Mouse (Mus musculus) stomach, postnatal 0 days (tissue): ENCODE measurements around the gene Sat2. TPM values are rescaled to one million over a fixed set of nuclear protein-coding genes. Genes with fewer than 3 reads are reported as not detected.
A peak's percentile ranks its signal among the peaks of the same experiment; 100 is the strongest.

Source experiments
- ATAC-seq: fragments of 200-750 bp; cut with Nextera tagmentation; 2 replicates; pipeline ENCODE4 v1.8.0; 2017; ENCODE audit not compliant: low FRiP score, low TSS enrichment
- DNase-seq: peaks from one replicate; pipeline ENCODE4 v3.0.0-alpha.2; 2016; ENCODE audit warnings: low spot score
- H3K27ac ChIP-seq: fragments of 300-500 bp; sonication (generic); replicated peaks from 2 replicates; pipeline ENCODE4 v1.5.1; 2014; ENCODE audit warnings: mild to moderate bottlenecking, control low read depth
- H3K27me3 ChIP-seq: fragments of 300-500 bp; sonication (generic); 2 replicates; pipeline ENCODE4 v1.6.1; 2014; ENCODE audit warnings: low read length; ENCODE audit not compliant: control insufficient read depth, insufficient read depth
- H3K36me3 ChIP-seq: fragments of 300-500 bp; sonication (generic); 2 replicates; pipeline ENCODE4 v1.6.1; 2014; ENCODE audit warnings: low read length, mixed read lengths; ENCODE audit not compliant: control insufficient read depth, insufficient read depth
- H3K4me1 ChIP-seq: fragments of 300-500 bp; sonication (generic); replicated peaks from 2 replicates; pipeline ENCODE4 v1.6.1; 2014; ENCODE audit warnings: antibody characterized with exemption; ENCODE audit not compliant: control insufficient read depth, insufficient read depth
- H3K4me2 ChIP-seq: fragments of 300-500 bp; sonication (generic); replicated peaks from 2 replicates; pipeline ENCODE4 v1.6.1; 2014; ENCODE audit warnings: low read depth, mild to moderate bottlenecking, control low read depth, moderate library complexity
- H3K4me3 ChIP-seq: fragments of 300-500 bp; sonication (generic); 2 replicates; pipeline ENCODE4 v1.5.1; 2014; ENCODE audit warnings: low read depth, low read length, control low read depth
- H3K9ac ChIP-seq: fragments of 300-500 bp; sonication (generic); 2 replicates; pipeline ENCODE4 v1.6.1; 2014; ENCODE audit warnings: mild to moderate bottlenecking, low read length, control low read depth, mixed read lengths
- H3K9me3 ChIP-seq: fragments of 300-500 bp; sonication (generic); 2 replicates; pipeline ENCODE4 v1.6.1; 2016; ENCODE audit warnings: low read length; ENCODE audit not compliant: control insufficient read depth
- CTCF ChIP-seq: IDR thresholded peaks from 2 replicates; pipeline ENCODE4 v1.5.1; 2016; ENCODE audit warnings: antibody characterized with exemption, low read depth, mild to moderate bottlenecking, moderate library complexity
- EP300 ChIP-seq: optimal IDR thresholded peaks from 2 replicates; pipeline ENCODE3; 2016; ENCODE audit warnings: antibody characterized with exemption
- WGBS: fragments of 180-500 bp; shearing (Covaris S2); extraction: QIAGEN DNeasy Blood & Tissue Kit; methylation state at CpG from one replicate; pipeline ENCODE4 v1.1.7; 2014; 5-methylcytosine and 5-hydroxymethylcytosine counted together
- polyA plus RNA-seq: library from polyadenylated mRNA; unstranded; fragments of >200 nt; fragmentation: Nextera tagmentation; extraction: Ambion mirVana; gene quantifications from 2 replicates; pipeline ENCODE4 v1.2.1, GENCODE M21; 2015

The Sat2 gene
- polyA plus RNA-seq, 1 experiment from 2014 or later: 15.5 TPM

- H3K4me2 ChIP-seq: no peak overlapping the region
- 0 out of 2 replicates have a peak, but pooled peaks cover 2% of the 10 kb centered on the region for H3K4me1 ChIP-seq
- H3K4me3 ChIP-seq: no peak overlapping the region
- H3K27me3 ChIP-seq: no peaks in the 10 kb centered on the region
- WGBS: 60% methylated on average over 9 of the region's 9 CpGs
- peak overlapping the region; percentile 70 for H3K27ac ChIP-seq
- ATAC-seq (no peak), DNase-seq (no peak)
- H3K9ac ChIP-seq: no peak overlapping the region
- no peaks in the 10 kb centered on the region for H3K9me3 ChIP-seq
- H3K36me3 ChIP-seq: peaks cover 16% of the 10 kb centered on the region
- no peak for TF ChIP-seq EP300
- TF ChIP-seq CTCF: no peak
These were observed 43.7 kb downstream of the Sat2 start for GRCm38 (mm10) chr11:69665457-69665960.

- H3K4me2 ChIP-seq: no peak within 1 kb of the TSS
- H3K9me3 ChIP-seq: no peaks in the 10 kb centered on the region
- no peak within 1 kb of the TSS for H3K9ac ChIP-seq
- 20% methylated on average over 7 of the region's 7 CpGs for WGBS
- H3K36me3 ChIP-seq: peaks cover 16% of the 10 kb centered on the region
- H3K27me3 ChIP-seq: no peaks in the 10 kb centered on the region
- peak within 1 kb of the TSS; percentile 70 for H3K27ac ChIP-seq
- TF ChIP-seq EP300 (no peak), CTCF (no peak)
- H3K4me3 ChIP-seq: no peak within 1 kb of the TSS
- DNase-seq (peak; percentile 78), ATAC-seq (peak; percentile 47)
- 0 out of 2 replicates have a peak, but pooled peaks cover 2% of the 10 kb centered on the region for H3K4me1 ChIP-seq
These were observed 44.3 kb downstream of the Sat2 start, which contains the start of gene Cd68 for GRCm38 (mm10) chr11:69665961-69666664. TSS of gene Cd68 (minus strand) at chr11:69666153.

GRCm38 (mm10) chr11:69666665-69667005 is 44.8 kb downstream of the Sat2 start:
- no peaks in the 10 kb centered on the region for H3K27me3 ChIP-seq
- ATAC-seq (no peak), DNase-seq (no peak)
- H3K9ac ChIP-seq: no peak overlapping the region
- no peaks in the 10 kb centered on the region for H3K9me3 ChIP-seq
- no peak overlapping the region; the same call in 1 of the 2 replicates for H3K27ac ChIP-seq
- WGBS: 71% methylated on average over 3 of the region's 3 CpGs
- H3K4me1 ChIP-seq: 0 out of 2 replicates have a peak, but pooled peaks cover 2% of the 10 kb centered on the region
- H3K4me2 ChIP-seq: no peak overlapping the region
- peaks cover 16% of the 10 kb centered on the region for H3K36me3 ChIP-seq
- no peak overlapping the region for H3K4me3 ChIP-seq
- TF ChIP-seq EP300 (no peak), CTCF (no peak)

GRCm38 (mm10) chr11:69670786-69671725 is 49.2 kb downstream of the Sat2 start:
- peak overlapping the region; percentile 88 for H3K4me2 ChIP-seq
- ATAC-seq (peak; percentile 84), DNase-seq (peak; percentile 97)
- H3K4me1 ChIP-seq: no peaks in the 10 kb centered on the region; the same call in 1 of the 2 replicates
- peaks cover 24% of the 10 kb centered on the region for H3K36me3 ChIP-seq
- peak overlapping the region; percentile 99 for H3K27ac ChIP-seq
- no peaks in the 10 kb centered on the region for H3K9me3 ChIP-seq
- H3K4me3 ChIP-seq: peak overlapping the region; percentile 99
- under 1% methylated on average over 57 of the region's 61 CpGs for WGBS
- no peaks in the 10 kb centered on the region for H3K27me3 ChIP-seq
- TF ChIP-seq CTCF (peak; percentile 42), EP300 (peak; percentile 91)
- H3K9ac ChIP-seq: peak overlapping the region; percentile 100

- H3K4me2 ChIP-seq: peak overlapping the region; percentile 88
- no peaks in the 10 kb centered on the region for H3K27me3 ChIP-seq
- H3K4me1 ChIP-seq: no peaks in the 10 kb centered on the region; the same call in 1 of the 2 replicates
- ATAC-seq (peak; percentile 7), DNase-seq (no peak)
- peak overlapping the region; percentile 99 for H3K4me3 ChIP-seq
- peak overlapping the region; percentile 99 for H3K27ac ChIP-seq
- H3K9me3 ChIP-seq: no peaks in the 10 kb centered on the region
- no peak for TF ChIP-seq CTCF
- under 1% methylated on average over 43 of the region's 43 CpGs for WGBS
- peaks cover 29% of the 10 kb centered on the region for H3K36me3 ChIP-seq
- H3K9ac ChIP-seq: peak overlapping the region; percentile 100
These were observed 49.9 kb downstream of the Sat2 start for GRCm38 (mm10) chr11:69671726-69672124.
